Comparison of ENCODE assay signal across 28 mouse cellular contexts in the genomic region with DNA sequence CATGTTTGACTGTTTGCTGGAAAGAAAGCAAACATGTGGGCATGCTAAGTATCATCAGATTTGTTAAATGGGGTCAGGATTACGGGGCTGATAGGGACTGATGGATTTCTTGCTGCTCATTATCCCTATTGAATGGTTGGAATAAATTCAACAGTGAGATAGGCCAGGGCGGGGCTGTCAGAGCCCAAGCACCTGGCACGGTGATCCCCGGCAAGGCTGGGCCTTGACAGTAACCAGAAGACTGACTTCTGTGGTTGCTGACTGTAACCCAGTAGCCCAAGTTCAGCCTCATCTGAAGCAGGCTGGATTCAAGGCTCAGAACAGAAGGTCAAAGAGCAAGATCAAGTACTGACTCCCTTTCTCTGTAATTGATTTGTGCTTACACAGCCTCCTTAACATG.
A peak's percentile ranks its signal among the peaks of the same experiment; 100 is the strongest.
DNase-seq lines count a peak whose midpoint lies in the region; ATAC-seq lines count a peak whose summit lies in the region.
"Had no signal": no experiment of that assay in that cellular context is flagged by ENCODE, and none has a peak within 500 bp of the region (broad histone marks: within the 10 kb centered on the region; RNA-seq: fewer than 3 reads in every experiment).

No protein-coding gene starts in this region.

- no peak overlapping the region for H3K9ac ChIP-seq in midbrain, embryonic 13.5 days (replicated peaks)
- no peak overlapping the region for H3K9ac ChIP-seq in midbrain, embryonic 16.5 days (ENCODE audit: low read depth, low read length)
- H3K9ac ChIP-seq: embryonic facial prominence, embryonic 12.5 days; hindbrain, embryonic 15.5 days; limb, embryonic 12.5 days; liver, embryonic 15.5 days; lung, embryonic 14.5 days had no signal

- H3K4me2 ChIP-seq in midbrain, embryonic 13.5 days (replicated peaks), result no peak overlapping the region
- no peak overlapping the region for H3K4me2 ChIP-seq in midbrain, embryonic 16.5 days (ENCODE audit: low read length)
- H3K4me2 ChIP-seq: embryonic facial prominence, embryonic 12.5 days; hindbrain, embryonic 15.5 days; limb, embryonic 12.5 days; liver, embryonic 15.5 days; lung, embryonic 14.5 days had no signal

- ATAC-seq in midbrain, embryonic 13.5 days, result peak; percentile 34; the same call in 1 of the 2 replicates
- ATAC-seq in midbrain, embryonic 16.5 days, result no peak
- ATAC-seq: inflammation-experienced regulatory T-cells, adult 6 months; Patski had no signal

- no peaks in the 10 kb centered on the region for H3K36me3 ChIP-seq in midbrain, embryonic 13.5 days
- H3K36me3 ChIP-seq in midbrain, embryonic 16.5 days (ENCODE audit: control insufficient read depth, insufficient read depth, low read length), result no peaks in the 10 kb centered on the region
- H3K36me3 ChIP-seq: embryonic facial prominence, embryonic 12.5 days; G1E; hindbrain, embryonic 10.5 days; hindbrain, embryonic 15.5 days; limb, embryonic 12.5 days; liver, embryonic 15.5 days; midbrain, embryonic 10.5 days had no signal

- 57% methylated on average over 4 of the region's 4 CpGs for WGBS in midbrain, embryonic 13.5 days
- WGBS in midbrain, embryonic 16.5 days, result 59% methylated on average over 4 of the region's 4 CpGs

- no peaks in the 10 kb centered on the region for H3K27me3 ChIP-seq in midbrain, embryonic 13.5 days
- no peaks in the 10 kb centered on the region for H3K27me3 ChIP-seq in midbrain, embryonic 16.5 days (ENCODE audit: control insufficient read depth, insufficient read depth, low read depth, low read length)
- H3K27me3 ChIP-seq: embryonic facial prominence, embryonic 12.5 days; hindbrain, embryonic 15.5 days; limb, embryonic 12.5 days; liver, embryonic 15.5 days had no signal

- H3K4me3 ChIP-seq in midbrain, embryonic 13.5 days (replicated peaks), result no peak overlapping the region
- H3K4me3 ChIP-seq in midbrain, embryonic 16.5 days (ENCODE audit: low read depth, low read length), result no peak overlapping the region
- H3K4me3 ChIP-seq: embryonic facial prominence, embryonic 12.5 days; hindbrain, embryonic 10.5 days; hindbrain, embryonic 15.5 days; layer of hippocampus, adult 2 months; left cerebral cortex, adult 2 months; limb, embryonic 12.5 days; liver, embryonic 15.5 days; midbrain, embryonic 10.5 days had no signal

- no peaks in the 10 kb centered on the region for H3K9me3 ChIP-seq in midbrain, embryonic 13.5 days
- H3K9me3 ChIP-seq in midbrain, embryonic 16.5 days (replicated peaks; ENCODE audit: control insufficient read depth, low read length, poor library complexity, severe bottlenecking), result no peaks in the 10 kb centered on the region
- H3K9me3 ChIP-seq: embryonic facial prominence, embryonic 12.5 days; hindbrain, embryonic 10.5 days; hindbrain, embryonic 15.5 days; limb, embryonic 12.5 days; liver, embryonic 15.5 days; midbrain, embryonic 10.5 days had no signal

- no peaks in the 10 kb centered on the region for H3K4me1 ChIP-seq in midbrain, embryonic 13.5 days (replicated peaks)
- H3K4me1 ChIP-seq in midbrain, embryonic 16.5 days (ENCODE audit: control insufficient read depth, insufficient read depth, low read length), result no peaks in the 10 kb centered on the region
- H3K4me1 ChIP-seq: embryonic facial prominence, embryonic 12.5 days; hindbrain, embryonic 10.5 days; hindbrain, embryonic 15.5 days; limb, embryonic 12.5 days; liver, embryonic 15.5 days had no signal

- peak; percentile 20 to 25 for DNase-seq in cerebellum, postnatal 14 days
- no peak for DNase-seq in cerebellum, adult 9-11 months
- peak; percentile 64 for DNase-seq in heart, adult 11 months
- DNase-seq in heart, adult 8-10 months (ENCODE audit: low spot score), result no peak
- DNase-seq in retina, postnatal 7 days (ENCODE audit: low read depth, low spot score), result peak; percentile 11
- no peak for DNase-seq in right cerebral cortex, postnatal 4 days
- DNase-seq: adrenal gland, postnatal 14 days; cerebellum, adult 11-12 months; cerebellum, postnatal 36 days; heart, postnatal 14 days; kidney, postnatal 36 days; lung, embryonic 14.5 days; right cerebral cortex, postnatal 14 days; thymus, adult 18-20 months; thymus, postnatal 25 days had no signal

- H3K27ac ChIP-seq in midbrain, embryonic 13.5 days, result no peak overlapping the region
- H3K27ac ChIP-seq in midbrain, embryonic 16.5 days (ENCODE audit: low read length), result no peak overlapping the region
- H3K27ac ChIP-seq: embryonic facial prominence, embryonic 12.5 days; hindbrain, embryonic 10.5 days; hindbrain, embryonic 15.5 days; layer of hippocampus, adult 2 months; left cerebral cortex, adult 2 months; limb, embryonic 12.5 days; liver, embryonic 15.5 days; midbrain, embryonic 10.5 days had no signal

Comparison
In these comparisons a context has a peak if more than half of its experiments do, and no peak if none do; other contexts are left out.
1. DNase-seq: peak in cerebellum, postnatal 14 days (2 of 2), heart, adult 11 months (single experiment) and retina, postnatal 7 days (single experiment); none in cerebellum, adult 9-11 months (single experiment), heart, adult 8-10 months (single experiment) and right cerebral cortex, postnatal 4 days (single experiment).